Comparison of ENCODE assay signal across 16 mouse cellular contexts in the genomic region with DNA sequence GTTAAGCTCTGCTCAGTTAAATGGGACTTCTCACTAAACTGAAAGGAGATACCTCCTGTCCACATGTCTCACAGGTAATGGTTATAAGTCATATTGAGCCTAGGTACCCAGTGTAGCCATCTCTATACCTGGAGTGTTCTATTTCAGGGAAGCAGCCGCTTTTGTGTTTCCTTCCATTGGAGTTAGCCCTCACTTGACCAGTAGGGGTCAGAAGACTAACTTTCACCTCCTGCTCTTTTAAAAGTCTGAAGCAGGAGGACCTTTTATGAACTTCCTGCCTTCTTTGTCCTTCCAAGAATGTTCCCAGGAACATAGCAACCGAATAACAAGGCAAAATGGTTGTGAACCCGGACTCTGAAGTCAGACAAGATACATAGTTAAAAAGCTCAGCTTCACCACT.
DNase-seq lines count a peak whose midpoint lies in the region; ATAC-seq and TF ChIP-seq lines count a peak whose summit lies in the region.
"Had no signal": no experiment of that assay in that cellular context is flagged by ENCODE, and none has a peak within 500 bp of the region (broad histone marks: within the 10 kb centered on the region; RNA-seq: fewer than 3 reads in every experiment).

No protein-coding gene starts in this region.

- H3K4me1 ChIP-seq in liver, adult 2 months (ENCODE audit: control insufficient read depth, insufficient read depth, low read length) = no peaks in the 10 kb centered on the region
- H3K4me1 ChIP-seq in liver, embryonic 11.5 days (replicated peaks; ENCODE audit: control insufficient read depth, insufficient read depth, low read length) = no peaks in the 10 kb centered on the region

- H3K4me3 ChIP-seq in liver, adult 2 months (ENCODE audit: insufficient read depth, low read depth, low read length) = no peak overlapping the region
- H3K4me3 ChIP-seq in liver, embryonic 11.5 days (ENCODE audit: low read depth, low read length) = no peak overlapping the region
- H3K4me3 ChIP-seq: embryonic facial prominence, embryonic 10.5 days; forebrain, embryonic 12.5 days; hindbrain, embryonic 12.5 days; limb, embryonic 10.5 days; megakaryocyte, embryonic 14.5 days had no signal

- TF ChIP-seq POLR2A in liver, adult 2 months (IDR thresholded peaks at IDR 0.05; ENCODE audit: extremely low read depth, insufficient read depth, low read length) = no peak

- no peak overlapping the region for H3K4me2 ChIP-seq in liver, embryonic 11.5 days
- H3K4me2 ChIP-seq: forebrain, embryonic 12.5 days; hindbrain, embryonic 12.5 days had no signal

- 57% methylated on average over 3 of the region's 3 CpGs for WGBS in liver, adult 2 months
- WGBS in liver, embryonic 11.5 days = 60% methylated on average over 3 of the region's 3 CpGs

- no peaks in the 10 kb centered on the region for H3K27me3 ChIP-seq in liver, adult 2 months (ENCODE audit: control insufficient read depth, insufficient read depth, low read length)
- no peaks in the 10 kb centered on the region for H3K27me3 ChIP-seq in liver, embryonic 11.5 days (replicated peaks; ENCODE audit: control insufficient read depth, insufficient read depth, low read length)
- H3K27me3 ChIP-seq: hindbrain, embryonic 12.5 days had no signal

- no peaks in the 10 kb centered on the region for H3K79me2 ChIP-seq in liver, adult 2 months (ENCODE audit: control insufficient read depth, insufficient read depth, low read length)

- no peak for TF ChIP-seq CTCF in liver, adult 2 months (IDR thresholded peaks at IDR 0.05; ENCODE audit: low read depth, low read length)

- no peak overlapping the region for H3K27ac ChIP-seq in liver, adult 2 months (replicated peaks; ENCODE audit: insufficient read depth, low read depth, low read length)
- no peak overlapping the region for H3K27ac ChIP-seq in liver, embryonic 11.5 days (ENCODE audit: low read depth, low read length)
- H3K27ac ChIP-seq: embryonic facial prominence, embryonic 10.5 days; forebrain, embryonic 12.5 days; hindbrain, embryonic 12.5 days; limb, embryonic 10.5 days had no signal

- no peak for ATAC-seq in CD4-positive, CD25-positive, alpha-beta regulatory T cell, adult 4 months
- ATAC-seq in liver, embryonic 11.5 days (replicated peaks; ENCODE audit: low FRiP score) = no peak
- ATAC-seq: activated CD4-positive, CD25-positive, alpha-beta regulatory T cell, adult 4 months had no signal

- no peaks in the 10 kb centered on the region for H3K36me3 ChIP-seq in liver, adult 2 months (ENCODE audit: control insufficient read depth, insufficient read depth, low read length)
- H3K36me3 ChIP-seq in liver, embryonic 11.5 days (ENCODE audit: control insufficient read depth, insufficient read depth, low read length) = no peaks in the 10 kb centered on the region
- H3K36me3 ChIP-seq: embryonic facial prominence, embryonic 10.5 days; forebrain, embryonic 12.5 days; hindbrain, embryonic 12.5 days; limb, embryonic 10.5 days had no signal

- no peak overlapping the region for H3K9ac ChIP-seq in liver, adult 2 months (ENCODE audit: low read depth, low read length)
- H3K9ac ChIP-seq in liver, embryonic 11.5 days (ENCODE audit: low read depth, low read length) = no peak overlapping the region
- H3K9ac ChIP-seq: forebrain, embryonic 12.5 days; hindbrain, embryonic 12.5 days had no signal

- no peaks in the 10 kb centered on the region for H3K9me3 ChIP-seq in liver, embryonic 11.5 days (ENCODE audit: control insufficient read depth, low read length)
- H3K9me3 ChIP-seq: embryonic facial prominence, embryonic 10.5 days; forebrain, embryonic 12.5 days; hindbrain, embryonic 12.5 days; limb, embryonic 10.5 days; megakaryocyte, embryonic 14.5 days had no signal

- peak; percentile 36 for DNase-seq in CD4-positive, CD25-positive, alpha-beta regulatory T cell, adult 2 months (ENCODE audit: low read depth, low spot score)
- DNase-seq in liver, adult 2 months (ENCODE audit: extremely low read depth, low read depth, low spot score) = peak; percentile 17
- no peak for DNase-seq in liver, embryonic 11.5 days (ENCODE audit: low spot score)
- peak; percentile 49 for DNase-seq in ES-CJ7 (ENCODE audit: low read depth, low spot score)
- peak; percentile 35 for DNase-seq in naive thymus-derived CD4-positive, alpha-beta T cell, adult 2 months (ENCODE audit: low read depth)
- DNase-seq in MN1 (ENCODE audit: low spot score) = no peak
- DNase-seq in left cerebral cortex, adult 8-10 months (ENCODE audit: low spot score in 2 of 2) = no peak
- DNase-seq: heart, adult 18-20 months; right cerebral cortex, postnatal 25 days had no signal

Comparison
In these comparisons a context has a peak if more than half of its experiments do, and no peak if none do; other contexts are left out.
1. DNase-seq: peak in CD4-positive, CD25-positive, alpha-beta regulatory T cell, adult 2 months (single experiment), liver, adult 2 months (single experiment), ES-CJ7 (single experiment) and naive thymus-derived CD4-positive, alpha-beta T cell, adult 2 months (single experiment); none in liver, embryonic 11.5 days (single experiment), MN1 (single experiment) and left cerebral cortex, adult 8-10 months (0 of 2).